Mouse (Mus musculus) MEL (cell line): ENCODE data around the gene Zc3hav1l.
A peak's percentile ranks its signal among the peaks of the same experiment; 100 is the strongest.

Experiments
- CTCF ChIP-seq, 3 experiments: IDR thresholded peaks in 2 of 3; conservative IDR thresholded peaks in 1 of 3; 2 replicates each; pipeline ENCODE4 v1.5.1; 2011 to 2012; ENCODE audit warnings: low read length in 3 of 3, low read depth in 2 of 3, mild to moderate bottlenecking in 2 of 3, improper control_type of control experiment in 1 of 3, inconsistent platforms in 1 of 3, mixed read lengths in 1 of 3, moderate library complexity in 1 of 3; ENCODE audit not compliant: control insufficient read depth in 1 of 3, insufficient read depth in 1 of 3, poor library complexity in 1 of 3, severe bottlenecking in 1 of 3
- MXI1 ChIP-seq: IDR thresholded peaks from 2 replicates; pipeline ENCODE4 v1.6.1; 2011; ENCODE audit warnings: mild to moderate bottlenecking, low read depth, low read length, improper control_type of control experiment
- RCOR1 ChIP-seq: IDR thresholded peaks from 2 replicates; pipeline ENCODE4 v1.6.1; 2012; ENCODE audit warnings: low read depth, mild to moderate bottlenecking, inconsistent platforms, low read length, improper control_type of control experiment

DNA sequence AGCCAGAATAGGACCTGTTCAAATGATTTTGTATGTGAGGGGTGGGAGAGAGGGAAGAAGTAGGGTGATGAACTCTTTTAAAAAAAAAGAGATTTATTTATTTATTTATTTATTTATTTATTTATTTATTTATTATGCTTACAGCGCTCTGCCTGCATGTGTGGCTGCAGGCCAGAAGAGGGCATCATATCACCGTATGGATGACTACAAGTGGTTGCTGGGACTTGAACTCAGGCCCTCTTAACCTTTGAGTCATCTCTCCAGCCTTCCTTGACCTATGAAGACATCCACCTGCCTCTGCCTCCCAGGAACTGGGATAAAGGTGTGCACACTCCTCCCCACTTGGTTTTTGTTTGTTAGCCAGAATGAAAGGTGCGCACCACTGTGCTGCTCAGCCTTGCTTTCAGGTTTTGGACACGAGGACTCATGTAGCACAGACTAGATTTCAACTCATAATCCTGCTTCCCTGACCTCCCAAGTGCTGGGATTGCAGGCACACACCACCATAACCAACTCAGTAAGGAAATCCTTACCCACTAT lies 38.2 kb upstream of the Zc3hav1l start:
- TF ChIP-seq RCOR1, result no peak
- TF ChIP-seq CTCF (IDR thresholded peaks at IDR 0.05 in 2 of 3, conservative IDR thresholded peaks at IDR 0.05 in 1 of 3; ENCODE audit: control insufficient read depth in 1 of 3, insufficient read depth in 1 of 3, low read depth in 2 of 3, low read length in 3 of 3, poor library complexity in 1 of 3, severe bottlenecking in 1 of 3), result peak in 2 of 3 experiments; percentile 6 to 52; a peak in 4 of 6 replicates
- TF ChIP-seq MXI1, result no peak
